Mouse (Mus musculus) subcutaneous adipose tissue, adult 2 months (tissue): Measurements from ENCODE around the gene Itgbl1. TPM values are rescaled to one million over a fixed set of nuclear protein-coding genes. Genes with fewer than 3 reads are reported as not detected.

Experiments used
- polyA plus RNA-seq: library from polyadenylated mRNA; depleted of rRNA; stranded (reverse); fragments of >200 nt; gene quantifications from 2 replicates; pipeline ENCODE4 v1.2.3, GENCODE M21; 2012; ENCODE audit warnings: low replicate concordance; rRNA removed

Gene Itgbl1
- 2.3 TPM in 2 replicates for polyA plus RNA-seq

DNA sequence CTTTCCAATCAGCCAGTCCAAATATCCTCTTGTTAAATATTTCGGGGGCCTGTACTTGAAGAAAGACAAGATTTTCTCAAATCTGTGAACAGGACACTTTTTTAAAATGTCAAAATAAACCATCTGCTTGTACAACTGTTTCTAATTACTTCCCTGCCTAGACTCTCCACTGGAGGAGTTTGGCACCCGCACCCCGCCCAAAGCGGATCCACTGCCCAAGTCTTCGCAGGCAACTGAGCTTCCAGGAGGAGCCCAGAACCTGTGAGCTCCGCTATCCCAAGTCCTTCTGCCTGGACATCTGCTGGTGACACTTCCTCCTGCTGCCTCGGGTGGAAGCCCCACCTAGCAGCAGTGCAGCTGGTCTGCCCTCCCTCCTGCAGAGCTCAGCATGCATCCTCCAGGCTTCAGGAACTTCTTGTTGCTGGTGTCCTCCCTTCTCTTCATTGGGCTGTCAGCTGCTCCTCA lies at the start of gene Itgbl1:
TSS of gene Itgbl1 (plus strand) at position 51 of the 465 bp plus-strand sequence.

DNA sequence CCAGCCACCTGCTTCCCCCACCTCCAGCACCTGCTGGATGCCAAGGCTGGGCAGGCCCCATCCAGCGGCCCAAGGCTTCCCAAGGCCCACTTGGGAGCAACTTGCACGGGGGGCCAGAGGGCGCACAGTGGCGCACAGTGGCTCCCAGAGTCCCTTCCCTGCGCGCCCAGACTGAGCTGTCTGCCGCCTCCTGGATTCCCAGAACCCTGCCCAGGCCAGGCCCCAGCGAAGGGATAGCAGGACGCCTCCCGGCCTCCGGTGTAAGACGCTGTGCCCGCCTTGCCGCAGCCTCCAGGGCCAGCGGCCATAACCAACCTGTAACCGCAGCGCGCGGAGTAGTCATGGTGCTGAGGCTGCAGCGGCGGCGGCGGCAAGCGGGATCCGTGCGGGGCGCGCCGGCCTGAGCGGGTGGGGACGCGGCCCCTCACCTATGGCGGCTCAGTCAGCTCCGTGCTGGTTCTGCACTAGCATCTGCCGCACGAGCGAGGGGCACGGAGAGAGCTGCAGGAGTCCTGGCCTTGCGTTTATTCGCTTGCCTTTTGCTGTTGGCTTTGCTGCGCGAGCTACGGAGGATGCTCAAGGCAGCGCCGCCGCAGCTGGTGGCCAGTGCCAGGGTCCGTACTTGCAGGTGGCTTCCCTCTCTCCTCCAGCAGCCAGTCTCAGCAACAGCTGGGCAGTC lies 33.1 kb upstream of the Itgbl1 start, which contains the start of gene Nalcn:
TSS of gene Nalcn (minus strand) at position 644 of the 679 bp plus-strand sequence.

Other genes starting within 250 kb of the Itgbl1 start
- 0.01 and 0.71 TPM in 2 replicates for gene Nalcn, start 32.8 kb upstream of the Itgbl1 start, polyA plus RNA-seq